Mouse (Mus musculus) heart, embryonic 13.5 days (tissue): Measurements from ENCODE around the gene Hmgb1. TPM values are rescaled to one million over a fixed set of nuclear protein-coding genes. Genes with fewer than 3 reads are reported as not detected.

Experiments used
- ATAC-seq: fragments of 200-750 bp; cut with Nextera tagmentation; 2 replicates; pipeline ENCODE4 v1.8.0; 2017; ENCODE audit warnings: moderate TSS enrichment; ENCODE audit not compliant: insufficient number of reproducible peaks, low FRiP score, low TSS enrichment; ENCODE audit errors: extremely low read depth
- H3K27ac ChIP-seq: fragments of 300-500 bp; sonication (generic); replicated peaks from 2 replicates; pipeline ENCODE4 v1.5.1; 2015; ENCODE audit warnings: moderate library complexity, mild to moderate bottlenecking, inconsistent platforms
- H3K27me3 ChIP-seq: fragments of 300-500 bp; sonication (generic); replicated peaks from 2 replicates; pipeline ENCODE4 v1.6.1; 2015; ENCODE audit warnings: mild to moderate bottlenecking, inconsistent platforms
- H3K36me3 ChIP-seq: fragments of 300-500 bp; sonication (generic); 2 replicates; pipeline ENCODE4 v1.6.1; 2015; ENCODE audit warnings: mild to moderate bottlenecking, inconsistent platforms
- H3K4me1 ChIP-seq: fragments of 300-500 bp; sonication (generic); 2 replicates; pipeline ENCODE4 v1.6.1; 2015; ENCODE audit warnings: inconsistent platforms
- H3K4me2 ChIP-seq: fragments of 300-500 bp; sonication (generic); 2 replicates; pipeline ENCODE4 v1.6.1; 2015; ENCODE audit warnings: inconsistent platforms, mild to moderate bottlenecking, moderate library complexity
- H3K4me3 ChIP-seq: fragments of 300-500 bp; sonication (generic); 2 replicates; pipeline ENCODE4 v1.5.1; 2015; ENCODE audit warnings: moderate library complexity, mild to moderate bottlenecking, inconsistent platforms
- H3K9ac ChIP-seq: fragments of 300-500 bp; sonication (generic); 2 replicates; pipeline ENCODE4 v1.6.1; 2015; ENCODE audit warnings: inconsistent platforms, mild to moderate bottlenecking, moderate library complexity
- H3K9me3 ChIP-seq: fragments of 300-500 bp; sonication (generic); 2 replicates; pipeline ENCODE4 v1.6.1; 2016; ENCODE audit warnings: inconsistent platforms
- WGBS: fragments of 180-500 bp; shearing (Covaris S2); methylation state at CpG from one replicate; pipeline ENCODE4 v1.1.7; 2015; ENCODE audit warnings: mixed read lengths; 5-methylcytosine and 5-hydroxymethylcytosine counted together
- polyA plus RNA-seq: library from polyadenylated mRNA; unstranded; fragments of >200 nt; fragmentation: Nextera tagmentation; extraction: Ambion mirVana; gene quantifications from 2 replicates; pipeline ENCODE4 v1.2.1, GENCODE M21; 2015

Hmgb1 gene
- polyA plus RNA-seq, 1 experiment from 2014 or later, result 675 TPM

DNA sequence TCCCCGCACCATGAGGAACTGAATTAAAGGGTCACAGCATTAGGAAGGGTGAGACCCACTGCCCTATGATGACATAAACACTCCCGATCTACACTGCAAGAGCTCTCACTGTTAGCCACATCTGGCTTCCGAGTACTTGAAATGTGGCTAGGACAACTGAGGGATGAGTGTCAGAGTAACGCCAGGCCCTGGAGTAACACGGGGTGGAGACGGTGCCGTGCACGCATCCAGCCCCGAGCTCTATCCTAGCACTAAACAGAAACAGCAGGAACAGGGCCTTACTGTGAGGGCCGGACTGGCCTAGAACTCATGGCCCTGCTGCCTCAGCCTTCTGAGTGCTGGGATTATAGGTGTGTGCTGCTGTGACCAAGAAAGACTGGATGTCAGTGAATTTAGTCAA is 18.3 kb downstream of the Hmgb1 start:
- Histone ChIP-seq H3K36me3 (no peaks in the 10 kb centered on the region), H3K27me3 (no peaks in the 10 kb centered on the region), H3K4me2 (no peak overlapping the region), H3K27ac (no peak overlapping the region), H3K9me3 (no peaks in the 10 kb centered on the region), H3K4me3 (no peak overlapping the region), H3K4me1 (no peaks in the 10 kb centered on the region), H3K9ac (no peak overlapping the region)
- ATAC-seq, result no peak
- 86% methylated on average over 10 of the region's 10 CpGs for WGBS

DNA sequence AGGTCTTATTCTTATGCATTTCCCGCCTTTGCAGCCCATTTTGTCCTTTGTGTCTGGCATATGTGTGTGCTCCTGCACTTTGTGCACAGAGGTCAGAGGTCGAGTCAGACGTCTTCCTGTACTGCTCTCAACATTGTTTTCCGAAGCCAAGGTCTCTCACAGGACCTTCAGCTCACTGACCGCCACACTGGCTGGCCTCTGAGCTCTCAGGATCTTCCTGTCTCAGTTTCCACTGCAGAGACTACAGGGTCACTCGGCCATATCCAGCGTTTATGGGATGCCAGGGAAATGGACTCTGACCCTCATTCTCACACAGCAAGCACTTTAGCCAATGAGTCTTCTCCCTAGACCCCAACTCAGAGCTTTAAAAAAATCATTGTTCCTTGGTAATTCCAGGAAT is 19.4 kb downstream of the Hmgb1 start:
- Histone ChIP-seq H3K4me2 (no peak overlapping the region), H3K27me3 (no peaks in the 10 kb centered on the region), H3K9me3 (no peaks in the 10 kb centered on the region), H3K4me3 (no peak overlapping the region), H3K27ac (peak overlapping the region; percentile 24; the same call in 1 of the 2 replicates), H3K9ac (no peak overlapping the region), H3K36me3 (no peaks in the 10 kb centered on the region), H3K4me1 (no peaks in the 10 kb centered on the region)
- no peak for ATAC-seq
- WGBS, result 51% methylated on average over 7 of the region's 7 CpGs

DNA sequence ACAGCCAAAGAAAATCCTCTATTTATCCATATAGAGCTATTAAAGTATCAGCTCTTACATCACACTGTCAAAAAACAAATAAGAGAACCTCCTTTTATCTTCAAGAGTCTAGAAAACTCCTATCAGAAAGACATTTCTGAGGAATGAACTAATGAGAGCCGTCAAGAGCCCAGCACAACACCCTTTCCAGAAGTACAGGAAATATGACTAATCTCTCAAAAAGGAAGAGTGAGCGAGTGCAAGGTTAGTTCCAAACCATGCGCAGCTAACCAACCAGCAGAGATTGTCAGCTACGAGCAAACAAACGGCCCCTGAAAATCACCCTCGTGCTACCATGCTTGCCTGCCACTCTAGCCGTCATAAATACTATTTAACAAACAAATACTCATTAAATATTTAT is 21.4 kb downstream of the Hmgb1 start:
- no peak overlapping the region for H3K9ac ChIP-seq
- 51% methylated on average over 7 of the region's 7 CpGs for WGBS
- H3K4me2 ChIP-seq, result no peak overlapping the region
- H3K4me3 ChIP-seq, result no peak overlapping the region
- H3K9me3 ChIP-seq, result no peaks in the 10 kb centered on the region
- ATAC-seq, result no peak
- H3K27ac ChIP-seq, result no peak overlapping the region; the same call in 1 of the 2 replicates
- no peaks in the 10 kb centered on the region for H3K36me3 ChIP-seq
- no peaks in the 10 kb centered on the region for H3K27me3 ChIP-seq
- H3K4me1 ChIP-seq, result no peaks in the 10 kb centered on the region

DNA sequence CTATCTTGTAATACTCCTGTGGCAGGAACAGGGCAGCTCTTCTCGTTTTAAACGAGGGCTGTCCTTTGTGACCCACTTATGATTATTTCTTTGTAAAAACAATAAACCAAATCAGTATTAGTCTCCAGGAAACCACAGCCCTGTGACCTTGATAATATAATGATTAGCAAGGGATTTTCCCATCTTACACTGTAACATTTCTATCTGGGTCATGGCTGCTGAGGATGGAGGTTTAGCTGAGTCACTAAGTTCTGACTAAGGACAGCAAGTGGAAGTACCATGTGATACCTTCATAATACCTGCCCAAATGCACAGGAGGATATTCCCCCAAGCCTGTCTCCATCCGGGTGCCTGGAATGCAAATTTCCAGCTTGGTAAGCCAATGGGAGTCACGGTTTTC is 23.8 kb downstream of the Hmgb1 start:
- 64% methylated on average over 4 of the region's 4 CpGs for WGBS
- H3K27me3 ChIP-seq, result no peaks in the 10 kb centered on the region
- no peak for ATAC-seq
- no peaks in the 10 kb centered on the region for H3K36me3 ChIP-seq
- no peak overlapping the region for H3K4me2 ChIP-seq
- no peak overlapping the region for H3K27ac ChIP-seq
- H3K9ac ChIP-seq, result no peak overlapping the region
- no peak overlapping the region for H3K4me3 ChIP-seq
- no peaks in the 10 kb centered on the region for H3K4me1 ChIP-seq
- H3K9me3 ChIP-seq, result no peaks in the 10 kb centered on the region

DNA sequence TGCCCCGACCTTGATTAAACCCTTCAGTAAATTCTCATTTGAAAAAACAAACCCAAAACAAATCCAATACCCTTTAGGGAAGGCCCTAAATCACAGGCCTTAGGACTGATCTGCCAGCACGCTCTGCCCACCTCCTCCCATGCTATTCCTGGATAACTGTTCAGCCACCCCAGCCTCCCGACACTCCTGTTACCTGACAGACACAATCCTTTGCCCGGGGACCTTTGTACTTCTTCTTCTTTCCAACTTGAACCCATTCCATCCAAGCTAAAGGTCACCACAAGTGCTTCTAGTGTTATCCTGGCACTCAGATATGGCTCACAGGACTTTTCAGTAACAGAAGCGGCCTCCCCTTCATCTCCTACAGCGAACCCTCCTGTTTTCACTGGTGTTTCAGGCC is 25.3 kb downstream of the Hmgb1 start:
- Histone ChIP-seq H3K9ac (no peak overlapping the region), H3K27me3 (no peaks in the 10 kb centered on the region), H3K4me1 (no peaks in the 10 kb centered on the region), H3K36me3 (no peaks in the 10 kb centered on the region), H3K4me3 (no peak overlapping the region), H3K27ac (no peak overlapping the region), H3K9me3 (no peaks in the 10 kb centered on the region), H3K4me2 (no peak overlapping the region)
- no peak for ATAC-seq
- WGBS, result 65% methylated on average over 6 of the region's 6 CpGs

DNA sequence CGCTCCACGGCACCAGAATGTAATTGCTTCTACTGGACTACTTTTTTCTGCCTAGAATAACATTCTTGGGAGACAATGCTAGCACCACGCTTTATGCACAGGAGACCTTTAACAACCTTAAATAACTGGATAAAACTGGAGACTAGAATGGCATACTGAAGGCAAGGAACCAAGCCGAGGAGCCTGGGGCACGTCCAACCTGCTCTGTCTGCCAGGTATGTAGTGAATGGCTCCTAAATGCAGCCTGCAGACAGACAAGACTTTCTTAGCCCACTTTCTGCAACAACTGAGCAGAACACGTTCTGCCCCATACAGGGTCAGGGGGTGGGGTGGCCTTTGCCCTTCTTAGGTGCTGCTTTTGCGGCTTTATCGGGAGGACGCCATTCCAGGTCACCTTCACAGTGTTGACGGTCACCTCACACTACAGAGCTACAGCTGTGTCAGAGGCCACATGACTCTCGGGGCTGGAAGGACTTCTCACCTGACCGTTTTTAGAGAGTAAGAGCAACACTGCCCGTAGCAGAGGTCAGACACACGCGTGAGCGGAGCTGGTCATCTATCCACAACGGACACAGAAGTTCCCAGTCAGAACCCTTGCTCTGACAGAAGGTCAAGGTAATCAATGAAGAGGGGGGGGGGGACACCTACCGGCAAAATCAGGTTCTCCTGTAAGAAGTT is 27.3 kb downstream of the Hmgb1 start:
- no peak for ATAC-seq
- Histone ChIP-seq H3K27ac (no peak overlapping the region), H3K9ac (no peak overlapping the region), H3K36me3 (no peaks in the 10 kb centered on the region), H3K27me3 (no peaks in the 10 kb centered on the region), H3K4me3 (no peak overlapping the region), H3K4me2 (no peak overlapping the region), H3K4me1 (peaks cover 5% of the 10 kb centered on the region; the same call in 1 of the 2 replicates), H3K9me3 (no peaks in the 10 kb centered on the region)
- WGBS, result 72% methylated on average over 18 of the region's 18 CpGs

DNA sequence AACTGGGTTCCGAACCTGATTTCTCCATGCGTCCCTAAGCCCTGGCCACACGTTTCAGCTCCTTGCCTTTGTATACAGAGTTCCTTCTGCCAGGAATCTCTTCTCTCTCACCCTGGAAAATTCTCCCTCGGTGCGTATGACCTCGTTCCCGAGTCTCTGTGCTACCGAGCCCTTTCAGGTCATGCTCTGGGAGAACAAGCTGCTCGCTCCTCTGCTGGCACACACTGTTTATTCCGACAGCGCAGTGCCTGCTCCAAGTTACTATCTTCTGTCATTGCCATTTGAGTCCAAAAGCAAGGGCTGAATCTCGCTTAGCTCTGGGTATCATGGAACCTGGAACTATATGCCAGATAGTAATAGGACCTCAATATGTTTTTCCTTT is 31.5 kb downstream of the Hmgb1 start:
- H3K4me1 ChIP-seq, result peaks cover 5% of the 10 kb centered on the region; the same call in 1 of the 2 replicates
- H3K27ac ChIP-seq, result peak overlapping the region; percentile 20; the same call in 1 of the 2 replicates
- no peaks in the 10 kb centered on the region for H3K27me3 ChIP-seq
- no peaks in the 10 kb centered on the region for H3K36me3 ChIP-seq
- H3K9ac ChIP-seq, result no peak overlapping the region
- WGBS, result 52% methylated on average over 12 of the region's 12 CpGs
- H3K4me3 ChIP-seq, result no peak overlapping the region
- H3K9me3 ChIP-seq, result peaks cover 2% of the 10 kb centered on the region; the same call in 1 of the 2 replicates
- peak overlapping the region; percentile 25 for H3K4me2 ChIP-seq
- ATAC-seq, result no peak

DNA sequence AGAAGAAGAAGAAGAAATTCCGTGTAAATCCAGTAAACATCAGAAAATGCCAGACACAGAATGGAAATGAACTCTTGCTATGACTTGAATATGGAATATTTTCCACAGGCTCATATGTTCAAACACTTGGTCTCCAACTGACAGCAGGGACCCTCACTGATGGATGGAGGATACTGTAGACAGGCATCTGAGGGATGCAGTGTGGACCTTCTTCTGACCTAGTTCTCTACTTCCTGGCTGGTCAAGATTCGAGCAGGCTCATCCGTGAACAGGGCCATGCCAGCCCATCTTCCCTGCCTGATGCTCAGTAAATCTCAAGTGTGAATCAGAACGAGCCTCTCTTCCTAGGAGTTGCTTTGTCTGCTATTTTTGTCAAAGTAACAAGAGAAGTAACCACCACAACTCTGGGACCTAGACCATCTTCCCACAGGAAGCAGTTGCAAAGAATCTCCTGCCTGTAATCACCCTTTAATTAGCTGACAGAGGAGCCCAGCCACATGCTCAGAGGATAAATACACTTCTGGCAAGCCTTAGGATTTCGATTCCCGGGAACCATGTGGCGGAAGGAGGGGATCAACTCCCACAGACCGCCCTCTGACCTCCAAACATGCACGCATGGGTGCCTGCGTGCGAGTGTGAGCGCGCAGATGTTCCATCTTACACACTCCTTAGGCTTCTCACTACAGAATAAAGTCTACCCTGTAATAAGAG is 32.1 kb downstream of the Hmgb1 start:
- H3K4me3 ChIP-seq, result no peak overlapping the region
- no peak; the same call in 1 of the 2 replicates for ATAC-seq
- peaks cover 2% of the 10 kb centered on the region; the same call in 1 of the 2 replicates for H3K9me3 ChIP-seq
- H3K36me3 ChIP-seq, result no peaks in the 10 kb centered on the region
- peaks cover 5% of the 10 kb centered on the region; the same call in 1 of the 2 replicates for H3K4me1 ChIP-seq
- peak overlapping the region; percentile 20; the same call in 1 of the 2 replicates for H3K27ac ChIP-seq
- H3K4me2 ChIP-seq, result peak overlapping the region; percentile 25
- no peak overlapping the region for H3K9ac ChIP-seq
- 50% methylated on average over 13 of the region's 13 CpGs for WGBS
- no peaks in the 10 kb centered on the region for H3K27me3 ChIP-seq

DNA sequence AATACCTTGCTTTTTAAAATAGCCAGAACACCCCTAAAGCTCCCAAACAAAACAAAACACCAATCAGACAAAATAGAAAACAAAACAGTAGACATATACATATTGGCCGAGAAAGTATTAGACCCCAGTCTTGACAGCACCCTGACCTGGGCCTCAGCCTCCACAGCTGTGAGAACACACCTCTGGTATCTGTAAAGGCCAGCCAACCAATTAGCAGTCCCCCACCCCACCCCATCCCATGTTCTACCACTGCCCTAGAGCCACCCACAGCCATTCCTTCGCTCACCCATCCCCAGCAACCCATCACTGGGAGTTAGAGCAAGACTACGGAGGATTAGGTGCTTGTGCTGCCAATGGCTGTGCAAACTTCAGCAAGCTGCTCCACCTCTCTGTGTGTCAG is 33.4 kb downstream of the Hmgb1 start:
- 84% methylated on average over 3 of the region's 3 CpGs for WGBS
- no peaks in the 10 kb centered on the region for H3K36me3 ChIP-seq

DNA sequence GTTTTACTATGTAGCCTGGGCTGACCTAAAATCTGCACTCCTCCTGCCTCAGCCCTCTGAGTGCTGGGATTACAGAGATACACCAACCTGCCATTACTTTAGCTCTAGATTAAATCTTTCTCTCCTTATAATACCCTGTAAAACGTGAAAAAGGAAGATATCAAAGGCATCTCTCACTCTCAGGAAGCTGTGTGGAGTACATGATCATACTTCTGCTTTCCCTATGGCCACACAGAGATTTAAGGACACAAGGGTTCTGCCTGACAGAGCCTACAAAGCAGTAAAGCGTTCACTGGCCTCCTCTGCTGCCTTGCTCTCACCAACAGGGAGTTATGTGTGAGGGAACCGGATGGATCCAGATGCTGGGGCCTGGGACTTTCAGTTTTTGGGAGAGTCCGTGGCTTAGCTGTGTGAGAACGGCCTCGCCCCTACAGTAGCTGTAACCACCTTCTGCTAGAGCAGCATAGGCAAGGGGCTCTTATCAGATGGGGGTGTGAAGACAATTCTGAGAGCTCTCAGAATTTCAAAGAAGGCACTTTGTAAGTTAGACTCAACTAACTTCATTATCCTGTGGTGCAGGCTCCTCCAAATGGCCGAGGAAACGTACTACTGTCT is 36.8 kb downstream of the Hmgb1 start:
- ATAC-seq, result no peak
- Histone ChIP-seq H3K4me1 (peaks cover 2% of the 10 kb centered on the region; the same call in 1 of the 2 replicates), H3K36me3 (no peaks in the 10 kb centered on the region), H3K9me3 (peaks cover 2% of the 10 kb centered on the region; the same call in 1 of the 2 replicates), H3K9ac (no peak overlapping the region), H3K27ac (no peak overlapping the region), H3K4me2 (no peak overlapping the region), H3K27me3 (no peaks in the 10 kb centered on the region), H3K4me3 (no peak overlapping the region)
- WGBS, result 53% methylated on average over 8 of the region's 8 CpGs

More for the DNA sequence above, 33.4 kb downstream of the Hmgb1 start:
- Histone ChIP-seq H3K9me3 (peaks cover 2% of the 10 kb centered on the region; the same call in 1 of the 2 replicates), H3K4me1 (peaks cover 5% of the 10 kb centered on the region; the same call in 1 of the 2 replicates), H3K9ac (no peak overlapping the region), H3K4me3 (no peak overlapping the region), H3K27me3 (no peaks in the 10 kb centered on the region), H3K4me2 (no peak overlapping the region), H3K27ac (no peak overlapping the region)
- no peak for ATAC-seq

DNA sequence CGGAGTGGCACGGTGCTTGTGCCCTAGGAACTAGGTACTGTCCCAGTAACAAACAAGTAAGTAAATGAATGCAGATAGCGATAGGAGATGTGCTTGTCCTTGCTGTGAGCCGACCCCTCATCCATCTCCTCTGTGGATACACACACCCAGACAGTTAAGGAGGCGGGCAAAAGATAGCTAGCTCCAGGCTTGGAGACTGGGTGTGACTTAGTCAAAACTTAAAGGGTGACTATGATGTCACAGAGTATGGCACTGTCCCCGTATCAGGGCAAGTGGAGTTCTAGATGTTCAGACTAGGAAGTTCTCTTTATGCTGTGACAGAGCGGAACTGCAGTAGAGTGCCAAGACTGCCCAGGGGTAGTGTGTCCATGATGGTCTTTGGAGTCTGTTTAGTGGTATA is 37.6 kb downstream of the Hmgb1 start:
- H3K4me3 ChIP-seq, result no peak overlapping the region
- H3K9me3 ChIP-seq, result peaks cover 2% of the 10 kb centered on the region; the same call in 1 of the 2 replicates
- no peak overlapping the region for H3K9ac ChIP-seq
- ATAC-seq, result no peak
- H3K27ac ChIP-seq, result no peak overlapping the region
- 72% methylated on average over 7 of the region's 7 CpGs for WGBS
- no peaks in the 10 kb centered on the region for H3K27me3 ChIP-seq
- no peaks in the 10 kb centered on the region for H3K36me3 ChIP-seq
- no peak overlapping the region for H3K4me2 ChIP-seq
- H3K4me1 ChIP-seq, result no peaks in the 10 kb centered on the region
